Comparison of ENCODE assay signal across 11 mouse cellular contexts in the genomic region with DNA sequence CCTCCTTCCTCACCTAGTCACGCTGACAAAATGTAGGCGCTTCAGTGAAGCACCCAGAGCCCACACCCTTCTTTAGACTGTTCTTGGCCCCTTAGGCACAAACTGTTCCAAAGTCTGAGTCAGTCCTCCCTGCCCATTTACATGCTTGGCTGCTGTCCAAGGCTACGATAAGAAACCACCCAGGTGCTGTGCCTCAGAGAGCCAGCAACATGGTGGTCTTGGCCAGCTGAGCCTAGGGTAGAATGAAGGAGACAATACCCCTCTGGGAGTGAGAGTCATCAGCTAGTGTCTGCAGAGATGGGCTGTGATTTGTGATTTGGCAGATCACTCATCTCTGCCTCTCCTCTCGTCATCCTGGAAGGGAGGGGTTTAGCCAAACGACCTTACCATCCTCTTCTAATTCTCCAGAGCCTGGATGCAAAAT.
A peak's percentile ranks its signal among the peaks of the same experiment; 100 is the strongest.
DNase-seq lines count a peak whose midpoint lies in the region; ATAC-seq lines count a peak whose summit lies in the region.
"Had no signal": no experiment of that assay in that cellular context is flagged by ENCODE, and none has a peak within 500 bp of the region (broad histone marks: within the 10 kb centered on the region; RNA-seq: fewer than 3 reads in every experiment).

No protein-coding gene starts in this region.

- no peak overlapping the region for H3K4me2 ChIP-seq in heart, embryonic 11.5 days
- H3K4me2 ChIP-seq: limb, embryonic 12.5 days; neural tube, embryonic 13.5 days had no signal

- no peak overlapping the region for H3K27ac ChIP-seq in heart, embryonic 11.5 days (ENCODE audit: low read depth, low read length)
- H3K27ac ChIP-seq: limb, embryonic 12.5 days; neural tube, embryonic 13.5 days had no signal

- ATAC-seq in heart, embryonic 11.5 days (replicated peaks; ENCODE audit: insufficient number of reproducible peaks, low FRiP score, low TSS enrichment) = no peak
- no peak for ATAC-seq in monocyte, adult 5-6 weeks (replicated peaks; ENCODE audit: insufficient number of reproducible peaks, low FRiP score, low TSS enrichment, poor library complexity, severe bottlenecking)

- H3K36me3 ChIP-seq in heart, embryonic 11.5 days (ENCODE audit: control insufficient read depth, insufficient read depth, low read length) = no peaks in the 10 kb centered on the region
- H3K36me3 ChIP-seq: limb, embryonic 12.5 days; neural tube, embryonic 13.5 days had no signal

- no peak overlapping the region for H3K4me3 ChIP-seq in heart, embryonic 11.5 days (ENCODE audit: low read depth, low read length)
- H3K4me3 ChIP-seq: limb, embryonic 12.5 days; neural tube, embryonic 13.5 days had no signal

- WGBS in heart, embryonic 11.5 days (ENCODE audit: insufficient replicate concordance) = 74% methylated on average over 5 of the region's 5 CpGs

- no peaks in the 10 kb centered on the region for H3K4me1 ChIP-seq in heart, embryonic 11.5 days (ENCODE audit: control insufficient read depth, insufficient read depth, low read length)
- H3K4me1 ChIP-seq: limb, embryonic 12.5 days had no signal

- H3K9me3 ChIP-seq in heart, embryonic 11.5 days (replicated peaks; ENCODE audit: control insufficient read depth, low read length) = no peaks in the 10 kb centered on the region
- H3K9me3 ChIP-seq: limb, embryonic 12.5 days; neural tube, embryonic 13.5 days had no signal

- H3K27me3 ChIP-seq in heart, embryonic 11.5 days (ENCODE audit: control insufficient read depth, insufficient read depth, low read length) = no peaks in the 10 kb centered on the region
- H3K27me3 ChIP-seq: limb, embryonic 12.5 days; neural tube, embryonic 13.5 days had no signal

- no peak overlapping the region for H3K9ac ChIP-seq in heart, embryonic 11.5 days (ENCODE audit: low read depth, low read length)
- H3K9ac ChIP-seq: limb, embryonic 12.5 days; neural tube, embryonic 13.5 days had no signal

- peak; percentile 90 for DNase-seq in heart, adult 11 months
- DNase-seq in urinary bladder, adult 18-20 months (ENCODE audit: low spot score in 2 of 2) = peak; percentile 32 to 65
- DNase-seq in urinary bladder, adult 2 months (ENCODE audit: low spot score) = no peak
- peak; percentile 1 to 9 for DNase-seq in kidney, postnatal 36 days
- peak; percentile 50 for DNase-seq in urinary bladder, postnatal 25 days (ENCODE audit: low spot score)
- no peak for DNase-seq in natural killer cell, adult 2 months (ENCODE audit: low spot score in 2 of 2)
- DNase-seq: cerebellum, postnatal 36 days had no signal

Comparison
In these comparisons a context has a peak if more than half of its experiments do, and no peak if none do; other contexts are left out.
1. DNase-seq: peak in heart, adult 11 months (single experiment), urinary bladder, adult 18-20 months (2 of 2), kidney, postnatal 36 days (2 of 2) and urinary bladder, postnatal 25 days (single experiment); none in urinary bladder, adult 2 months (single experiment) and natural killer cell, adult 2 months (0 of 2).